Mouse (Mus musculus): ENCODE results near the gene Gm32742.

The Gm32742 gene

GRCm38 (mm10) chr9:51165312-51166180 is at the start of gene Gm32742:
Gm32742 (minus strand) TSS chr9:51165517.
- DNase-seq (ENCODE audit: low spot score in 2 of 2), result no peak

- DNase-seq (ENCODE audit: low spot score in 2 of 2), result no peak
Measured at GRCm38 (mm10) chr9:51213729-51214237, 48.5 kb upstream of the Gm32742 start.

GRCm38 (mm10) chr9:51213023-51213728 is 47.9 kb upstream of the Gm32742 start, which contains the start of gene Pou2af1:
Pou2af1 (plus strand) TSS chr9:51213708.
- no peak for DNase-seq (ENCODE audit: low spot score in 2 of 2)

GRCm38 (mm10) chr9:51211191-51211590 is 45.9 kb upstream of the Gm32742 start:
- DNase-seq (ENCODE audit: low spot score in 2 of 2), result no peak

GRCm38 (mm10) chr9:51208974-51209332 is 43.6 kb upstream of the Gm32742 start:
- DNase-seq (ENCODE audit: low spot score in 2 of 2), result no peak

- no peak for DNase-seq (ENCODE audit: low spot score in 2 of 2)
Measured at GRCm38 (mm10) chr9:51194790-51195189, 29.5 kb upstream of the Gm32742 start.

- no peak for DNase-seq (ENCODE audit: low spot score in 2 of 2)
Measured at GRCm38 (mm10) chr9:51190655-51191054, 25.3 kb upstream of the Gm32742 start.

GRCm38 (mm10) chr9:51185871-51186270 is 20.6 kb upstream of the Gm32742 start:
- DNase-seq (ENCODE audit: low spot score in 2 of 2), result no peak

GRCm38 (mm10) chr9:51185386-51185785 is 20.1 kb upstream of the Gm32742 start:
- DNase-seq (ENCODE audit: low spot score in 2 of 2), result peak in 1 of 2 experiments; percentile 16

- DNase-seq (ENCODE audit: low spot score in 2 of 2), result no peak
Measured at GRCm38 (mm10) chr9:51182716-51183710, 17.7 kb upstream of the Gm32742 start.

- DNase-seq (ENCODE audit: low spot score in 2 of 2), result peak in 1 of 2 experiments; percentile 37
Measured at GRCm38 (mm10) chr9:51180621-51181020, 15.3 kb upstream of the Gm32742 start.

GRCm38 (mm10) chr9:51178297-51178696 is 13.0 kb upstream of the Gm32742 start:
- no peak for DNase-seq (ENCODE audit: low spot score in 2 of 2)

- no peak for DNase-seq (ENCODE audit: low spot score in 2 of 2)
Measured at GRCm38 (mm10) chr9:51175722-51176121, 10.4 kb upstream of the Gm32742 start.

GRCm38 (mm10) chr9:51174890-51175464 is 9.7 kb upstream of the Gm32742 start:
- no peak for DNase-seq (ENCODE audit: low spot score in 2 of 2)

GRCm38 (mm10) chr9:51170298-51170697 is 5.0 kb upstream of the Gm32742 start:
- no peak for DNase-seq (ENCODE audit: low spot score in 2 of 2)

GRCm38 (mm10) chr9:51169133-51169532 is 3.8 kb upstream of the Gm32742 start:
- no peak for DNase-seq (ENCODE audit: low spot score in 2 of 2)

- no peak for DNase-seq (ENCODE audit: low spot score in 2 of 2)
Measured at GRCm38 (mm10) chr9:51168698-51169097, 3.4 kb upstream of the Gm32742 start.

GRCm38 (mm10) chr9:51167954-51168353 is 2.6 kb upstream of the Gm32742 start:
- DNase-seq (ENCODE audit: low spot score in 2 of 2), result no peak

GRCm38 (mm10) chr9:51163989-51164388 is 1.3 kb downstream of the Gm32742 start:
- no peak for DNase-seq (ENCODE audit: low spot score in 2 of 2)

GRCm38 (mm10) chr9:51161771-51162388 is 3.4 kb downstream of the Gm32742 start:
- peak; percentile 70 for DNase-seq (ENCODE audit: low spot score in 2 of 2)

Measured in frontal cortex, postnatal 25 days (tissue).